Mouse (Mus musculus) heart, embryonic 12.5 days (tissue): ENCODE data around the gene 2210017I01Rik. TPM values are rescaled to one million over a fixed set of nuclear protein-coding genes. Genes with fewer than 3 reads are reported as not detected.

ENCODE experiments used
- ATAC-seq: fragments of 200-750 bp; cut with Nextera tagmentation; 2 replicates; pipeline ENCODE4 v1.8.0; 2017; ENCODE audit warnings: moderate TSS enrichment, moderate library complexity; ENCODE audit not compliant: insufficient number of reproducible peaks, low FRiP score
- H3K27ac ChIP-seq: fragments of 300-500 bp; sonication (generic); 2 replicates; pipeline ENCODE4 v1.5.1; 2016; ENCODE audit warnings: mild to moderate bottlenecking, moderate library complexity; ENCODE audit not compliant: poor library complexity, severe bottlenecking
- H3K27me3 ChIP-seq: fragments of 300-500 bp; sonication (generic); replicated peaks from 2 replicates; pipeline ENCODE4 v1.6.1; 2016; ENCODE audit warnings: mild to moderate bottlenecking, moderate library complexity
- H3K36me3 ChIP-seq: fragments of 300-500 bp; sonication (generic); 2 replicates; pipeline ENCODE4 v1.6.1; 2016; ENCODE audit warnings: mild to moderate bottlenecking, moderate library complexity
- H3K4me1 ChIP-seq: fragments of 300-500 bp; sonication (generic); replicated peaks from 2 replicates; pipeline ENCODE4 v1.6.1; 2016; ENCODE audit warnings: mild to moderate bottlenecking
- H3K4me2 ChIP-seq: fragments of 300-500 bp; sonication (generic); 2 replicates; pipeline ENCODE4 v1.6.1; 2016; ENCODE audit warnings: mild to moderate bottlenecking, moderate library complexity
- H3K4me3 ChIP-seq: fragments of 300-500 bp; sonication (generic); 2 replicates; pipeline ENCODE4 v1.5.1; 2016; ENCODE audit warnings: mild to moderate bottlenecking
- H3K9ac ChIP-seq: fragments of 300-500 bp; sonication (generic); 2 replicates; pipeline ENCODE4 v1.6.1; 2016; ENCODE audit warnings: mild to moderate bottlenecking, moderate library complexity
- H3K9me3 ChIP-seq: fragments of 300-500 bp; sonication (generic); replicated peaks from 2 replicates; pipeline ENCODE4 v1.6.1; 2016; ENCODE audit warnings: mild to moderate bottlenecking, moderate library complexity
- WGBS: fragments of 180-500 bp; shearing (Covaris S2); methylation state at CpG from one replicate; pipeline ENCODE4 v1.1.7; 2016; 5-methylcytosine and 5-hydroxymethylcytosine counted together
- polyA plus RNA-seq: library from polyadenylated mRNA; unstranded; fragments of >200 nt; fragmentation: Nextera tagmentation; extraction: Ambion mirVana; gene quantifications from 2 replicates; pipeline ENCODE4 v1.2.1, GENCODE M21; 2016

Gene 2210017I01Rik
- polyA plus RNA-seq, result not detected in 2 replicates

DNA sequence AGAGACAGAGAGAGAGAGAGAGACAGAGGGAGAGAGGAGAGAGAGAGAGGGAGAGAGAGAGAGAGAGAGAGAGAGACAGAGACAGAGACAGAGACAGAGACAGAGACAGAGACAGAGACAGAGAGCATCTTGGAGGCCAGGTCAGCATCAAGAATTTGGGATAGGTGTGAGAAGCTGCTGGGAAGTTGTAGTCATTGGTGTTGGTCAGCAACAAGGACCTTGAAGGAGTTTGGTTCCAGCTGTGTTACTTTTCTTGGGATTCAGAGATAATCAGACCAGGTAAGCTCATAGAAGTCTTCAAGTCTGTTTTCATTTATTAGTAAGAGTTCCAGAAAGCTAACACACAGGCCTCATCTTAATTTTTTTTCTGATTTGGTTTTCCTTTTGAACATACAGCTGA is at the start of gene 2210017I01Rik:
Gene 2210017I01Rik, minus strand, starts transcription at position 101 of the 400 bp plus-strand sequence.
- H3K36me3 ChIP-seq, result no peaks in the 10 kb centered on the region
- no peak within 1 kb of the TSS for H3K4me2 ChIP-seq
- no peaks in the 10 kb centered on the region for H3K4me1 ChIP-seq
- no peaks in the 10 kb centered on the region for H3K27me3 ChIP-seq
- H3K9ac ChIP-seq, result no peak within 1 kb of the TSS
- no peaks in the 10 kb centered on the region for H3K9me3 ChIP-seq
- H3K4me3 ChIP-seq, result no peak within 1 kb of the TSS
- no peak within 1 kb of the TSS for H3K27ac ChIP-seq
- ATAC-seq, result no peak

- Histone ChIP-seq H3K4me1 (no peaks in the 10 kb centered on the region), H3K9me3 (no peaks in the 10 kb centered on the region)
- ATAC-seq, result no peak
These were observed 49.5 kb upstream of the 2210017I01Rik start, which contains the start of gene Lce1b for GRCm38 (mm10) chr3:92656826-92657225. Lce1b (minus strand) TSS chr3:92656926.

DNA sequence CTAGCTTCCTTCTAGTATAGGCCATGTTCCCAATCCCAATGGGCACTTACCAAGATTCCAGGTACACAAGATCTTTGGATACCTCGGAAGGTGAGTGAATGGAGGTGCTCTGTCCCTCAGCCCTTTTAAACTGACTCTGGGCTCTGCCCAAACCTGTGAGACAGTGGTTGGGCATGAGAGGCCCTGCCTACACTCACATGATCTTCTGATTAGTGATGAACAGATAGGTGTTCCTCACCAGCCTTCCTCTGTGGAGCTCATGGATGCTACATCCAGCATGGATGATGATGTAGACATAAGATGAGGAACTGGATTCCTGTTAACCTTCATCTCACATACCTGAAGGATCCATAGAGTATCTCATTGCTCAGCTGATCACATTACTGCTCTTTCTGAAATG is 40.9 kb upstream of the 2210017I01Rik start, which contains the start of gene Lce1a1:
Gene Lce1a1, minus strand, starts transcription at position 101 of the 400 bp plus-strand sequence.
- Histone ChIP-seq H3K9me3 (no peaks in the 10 kb centered on the region), H3K4me3 (no peak within 1 kb of the TSS), H3K27me3 (no peaks in the 10 kb centered on the region), H3K4me1 (no peaks in the 10 kb centered on the region), H3K4me2 (no peak within 1 kb of the TSS), H3K9ac (no peak within 1 kb of the TSS), H3K27ac (no peak within 1 kb of the TSS), H3K36me3 (no peaks in the 10 kb centered on the region)
- WGBS, result 70% methylated on average over 1 of the region's 1 CpGs
- ATAC-seq, result no peak

More at GRCm38 (mm10) chr3:92656826-92657225, 49.5 kb upstream of the 2210017I01Rik start, which contains the start of gene Lce1b:
- no peak within 1 kb of the TSS for H3K27ac ChIP-seq
- H3K9ac ChIP-seq, result no peak within 1 kb of the TSS
- no peaks in the 10 kb centered on the region for H3K36me3 ChIP-seq
- H3K4me3 ChIP-seq, result no peak within 1 kb of the TSS
- H3K4me2 ChIP-seq, result no peak within 1 kb of the TSS
- H3K27me3 ChIP-seq, result no peaks in the 10 kb centered on the region

GRCm38 (mm10) chr3:92639854-92640253 is 32.6 kb upstream of the 2210017I01Rik start:
- H3K36me3 ChIP-seq, result no peaks in the 10 kb centered on the region
- H3K9me3 ChIP-seq, result no peaks in the 10 kb centered on the region
- no peak overlapping the region for H3K9ac ChIP-seq
- no peaks in the 10 kb centered on the region for H3K27me3 ChIP-seq
- no peak overlapping the region for H3K4me3 ChIP-seq
- WGBS, result 88% methylated on average over 15 of the region's 15 CpGs
- no peak overlapping the region for H3K27ac ChIP-seq
- H3K4me1 ChIP-seq, result no peaks in the 10 kb centered on the region
- no peak overlapping the region for H3K4me2 ChIP-seq
- ATAC-seq, result no peak

GRCm38 (mm10) chr3:92638653-92638991 is 31.3 kb upstream of the 2210017I01Rik start:
- Histone ChIP-seq H3K9me3 (no peaks in the 10 kb centered on the region), H3K27me3 (no peaks in the 10 kb centered on the region), H3K9ac (no peak overlapping the region), H3K4me1 (no peaks in the 10 kb centered on the region), H3K4me3 (no peak overlapping the region), H3K36me3 (no peaks in the 10 kb centered on the region), H3K4me2 (no peak overlapping the region), H3K27ac (no peak overlapping the region)
- WGBS, result 78% methylated on average over 3 of the region's 3 CpGs
- ATAC-seq, result no peak

- Histone ChIP-seq H3K27ac (no peak overlapping the region), H3K36me3 (no peaks in the 10 kb centered on the region), H3K4me3 (no peak overlapping the region), H3K27me3 (no peaks in the 10 kb centered on the region), H3K4me2 (no peak overlapping the region), H3K9ac (no peak overlapping the region), H3K4me1 (no peaks in the 10 kb centered on the region), H3K9me3 (no peaks in the 10 kb centered on the region)
- 47% methylated on average over 1 of the region's 1 CpGs for WGBS
- ATAC-seq, result no peak
These were observed 30.7 kb upstream of the 2210017I01Rik start for GRCm38 (mm10) chr3:92637745-92638652.

- no peak within 1 kb of the TSS for H3K4me3 ChIP-seq
- 62% methylated on average over 2 of the region's 2 CpGs for WGBS
- no peaks in the 10 kb centered on the region for H3K9me3 ChIP-seq
- no peaks in the 10 kb centered on the region for H3K27me3 ChIP-seq
- H3K9ac ChIP-seq, result no peak within 1 kb of the TSS
- ATAC-seq, result no peak
- H3K4me1 ChIP-seq, result no peaks in the 10 kb centered on the region
- no peak within 1 kb of the TSS for H3K27ac ChIP-seq
- no peak within 1 kb of the TSS for H3K4me2 ChIP-seq
- no peaks in the 10 kb centered on the region for H3K36me3 ChIP-seq
These were observed 14.3 kb upstream of the 2210017I01Rik start, which contains the start of gene Lce6a for GRCm38 (mm10) chr3:92621560-92621959. Lce6a (minus strand) TSS chr3:92621660.

GRCm38 (mm10) chr3:92609804-92610203 is 2.5 kb upstream of the 2210017I01Rik start:
- Histone ChIP-seq H3K27me3 (no peaks in the 10 kb centered on the region), H3K4me2 (no peak overlapping the region), H3K4me1 (no peaks in the 10 kb centered on the region), H3K9ac (no peak overlapping the region), H3K36me3 (no peaks in the 10 kb centered on the region), H3K9me3 (no peaks in the 10 kb centered on the region), H3K4me3 (no peak overlapping the region), H3K27ac (no peak overlapping the region)
- WGBS, result 38% methylated on average over 1 of the region's 1 CpGs
- no peak for ATAC-seq

GRCm38 (mm10) chr3:92602169-92602568 is 5.1 kb downstream of the 2210017I01Rik start:
- no peak overlapping the region for H3K4me2 ChIP-seq
- H3K9ac ChIP-seq, result no peak overlapping the region
- no peaks in the 10 kb centered on the region for H3K4me1 ChIP-seq
- H3K4me3 ChIP-seq, result no peak overlapping the region
- H3K9me3 ChIP-seq, result no peaks in the 10 kb centered on the region
- H3K27ac ChIP-seq, result no peak overlapping the region
- no peak for ATAC-seq
- no peaks in the 10 kb centered on the region for H3K27me3 ChIP-seq
- WGBS, result 25% methylated on average over 1 of the region's 1 CpGs
- no peaks in the 10 kb centered on the region for H3K36me3 ChIP-seq

GRCm38 (mm10) chr3:92600456-92600855 is 6.8 kb downstream of the 2210017I01Rik start:
- Histone ChIP-seq H3K4me3 (no peak overlapping the region), H3K9ac (no peak overlapping the region), H3K36me3 (no peaks in the 10 kb centered on the region), H3K27ac (no peak overlapping the region), H3K9me3 (no peaks in the 10 kb centered on the region), H3K27me3 (no peaks in the 10 kb centered on the region), H3K4me1 (no peaks in the 10 kb centered on the region), H3K4me2 (no peak overlapping the region)
- ATAC-seq, result no peak
- WGBS, result 57% methylated on average over 1 of the region's 1 CpGs

DNA sequence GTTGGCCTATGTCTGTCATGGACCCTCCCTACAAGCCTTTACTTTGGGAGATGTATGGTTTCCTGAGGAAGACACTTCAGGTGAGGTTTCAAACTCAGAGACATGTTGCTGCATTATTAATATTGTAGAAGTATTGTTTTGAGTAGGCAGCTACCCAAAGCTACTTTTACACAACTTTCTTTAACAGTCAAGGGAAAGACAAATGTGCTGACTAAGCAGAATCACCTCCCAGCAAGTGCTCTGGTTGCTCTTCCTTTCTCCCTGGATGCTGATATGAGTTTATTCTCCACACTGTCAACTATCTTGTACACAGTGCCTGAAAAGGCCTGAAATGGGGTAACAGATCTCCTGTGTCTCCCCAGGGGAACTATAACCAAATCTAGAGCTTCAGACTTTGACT is 7.3 kb downstream of the 2210017I01Rik start:
- Histone ChIP-seq H3K4me1 (no peaks in the 10 kb centered on the region), H3K27me3 (no peaks in the 10 kb centered on the region), H3K4me3 (no peak overlapping the region), H3K27ac (no peak overlapping the region), H3K9ac (no peak overlapping the region), H3K4me2 (no peak overlapping the region), H3K36me3 (no peaks in the 10 kb centered on the region), H3K9me3 (no peaks in the 10 kb centered on the region)
- ATAC-seq, result no peak
